Mouse (Mus musculus) thymus, postnatal 25 days (tissue): Measurements from ENCODE around the gene Phkb.

Experiments
- DNase-seq: peaks from one replicate; pipeline ENCODE4 v3.0.0; 2022

Gene Phkb

DNA sequence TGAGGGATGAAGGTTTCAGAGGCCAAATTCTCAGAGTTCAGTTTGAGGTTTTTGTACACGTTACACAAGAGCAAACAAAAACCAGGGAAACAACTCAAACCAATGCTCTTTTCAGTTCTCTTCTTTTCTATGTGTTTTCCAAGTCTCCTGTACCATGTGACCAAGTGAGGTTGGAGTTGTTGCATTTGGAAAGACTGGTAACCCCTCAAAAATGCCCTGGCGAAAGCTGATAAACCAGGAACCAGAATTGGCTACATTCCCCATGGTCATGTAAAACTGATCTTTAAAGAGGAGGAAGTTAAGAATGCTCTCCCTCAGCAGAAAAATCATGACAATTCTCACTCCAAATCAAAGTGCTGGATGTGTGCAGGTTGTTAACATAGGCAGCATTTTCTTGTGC, 117.6 kb downstream of the Phkb start:
- no peak for DNase-seq

DNA sequence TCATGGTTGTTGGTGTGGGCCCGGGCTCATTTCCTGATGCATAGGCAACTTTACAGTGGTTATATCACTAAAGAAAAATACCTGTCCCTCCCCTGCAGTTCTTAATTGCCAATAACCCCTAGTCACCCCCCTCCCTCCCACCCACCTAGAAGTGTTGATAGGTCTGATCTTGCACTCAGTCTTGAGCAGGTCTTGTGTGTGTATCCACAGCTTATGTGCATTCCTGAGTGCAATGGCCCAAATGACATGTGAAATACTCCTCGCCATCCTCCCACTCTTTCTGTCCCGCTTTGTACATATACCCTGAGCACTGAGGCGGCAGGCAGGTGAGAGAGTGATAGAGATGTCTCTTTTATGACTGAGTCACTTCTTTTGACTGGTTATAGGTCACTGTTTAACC, 119.1 kb downstream of the Phkb start:
- DNase-seq, result no peak

DNA sequence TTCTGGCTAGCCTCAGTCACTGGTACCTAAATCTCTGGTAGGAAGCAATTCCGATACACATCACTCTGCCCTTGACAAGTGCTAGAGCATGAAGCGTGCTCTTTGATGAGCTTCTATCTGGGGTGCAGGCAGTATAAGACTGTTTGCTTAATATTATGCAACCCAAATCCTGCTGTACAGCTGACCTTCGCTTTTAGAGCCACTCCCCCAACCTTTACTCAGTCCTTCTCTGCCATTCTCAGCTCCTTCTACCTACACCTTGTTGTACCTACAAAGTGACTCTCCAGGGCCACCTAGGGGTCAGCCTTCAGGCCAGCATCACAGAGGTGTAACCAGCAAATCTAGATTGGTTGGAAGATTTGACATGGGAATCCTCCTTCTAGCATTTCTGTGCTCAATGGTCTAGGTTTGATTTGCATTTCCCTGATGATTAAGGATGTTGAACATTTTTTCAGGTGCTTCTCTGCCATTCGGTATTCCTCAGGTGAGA, 136.9 kb downstream of the Phkb start:
- DNase-seq, result peak; percentile 4

DNA sequence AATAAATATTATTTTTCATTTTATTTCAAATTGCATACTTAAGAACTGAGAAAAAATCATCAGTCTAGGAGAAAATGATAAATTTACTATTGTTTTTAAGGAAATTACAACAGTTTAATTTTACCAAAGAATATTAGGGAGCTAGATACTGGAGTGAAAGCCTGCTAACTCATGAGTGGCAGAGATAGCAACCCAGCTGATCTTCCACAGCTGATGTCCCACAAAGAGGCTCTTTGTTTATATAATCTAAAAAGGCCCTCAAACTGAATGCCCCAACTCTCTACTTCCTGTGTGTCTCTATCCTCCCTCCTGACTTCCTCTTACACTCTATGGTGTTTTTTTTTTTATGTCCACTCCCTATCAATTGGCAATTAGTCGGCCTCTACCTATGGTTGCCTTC, 152.2 kb downstream of the Phkb start:
- DNase-seq, result no peak

DNA sequence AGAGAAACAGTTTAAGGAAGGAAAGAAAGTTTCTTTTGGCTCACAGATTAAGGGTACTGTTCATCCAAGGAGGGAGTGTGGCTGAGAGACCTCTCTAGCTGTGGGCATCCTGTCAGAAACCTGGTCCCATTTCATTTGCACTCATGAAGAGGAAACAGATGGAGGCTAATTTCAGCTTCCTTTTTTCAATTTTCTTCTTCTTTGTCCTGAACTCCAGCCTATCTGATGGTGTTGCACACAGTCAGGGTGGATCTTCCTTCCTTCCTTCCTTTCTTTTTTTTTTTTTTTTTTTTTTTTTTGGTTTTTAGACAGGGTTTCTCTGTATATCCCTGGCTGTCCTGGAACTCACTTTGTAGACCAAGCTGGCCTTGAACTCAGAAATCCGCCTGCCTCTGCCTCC, 152.9 kb downstream of the Phkb start:
- DNase-seq, result no peak

DNA sequence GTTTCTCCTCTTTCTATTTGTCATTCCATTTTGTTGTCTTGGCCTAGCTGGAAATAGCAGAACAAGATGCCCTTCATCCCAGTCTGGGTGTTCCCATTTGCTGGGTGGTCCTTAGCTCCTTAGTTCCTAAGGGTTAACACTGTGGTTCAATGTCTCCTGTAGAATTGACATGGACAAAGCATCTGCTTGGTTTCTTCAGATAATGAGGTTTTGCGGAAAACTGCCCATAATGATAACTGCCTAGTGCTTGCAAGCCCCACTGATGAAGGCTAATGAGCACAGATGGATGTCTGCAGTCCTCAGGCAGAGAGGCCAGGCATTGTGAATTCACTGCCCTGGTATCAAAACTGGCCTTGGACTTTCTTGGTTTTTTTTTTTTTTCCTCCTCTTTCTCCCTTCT, 155.2 kb downstream of the Phkb start:
- DNase-seq, result no peak

DNA sequence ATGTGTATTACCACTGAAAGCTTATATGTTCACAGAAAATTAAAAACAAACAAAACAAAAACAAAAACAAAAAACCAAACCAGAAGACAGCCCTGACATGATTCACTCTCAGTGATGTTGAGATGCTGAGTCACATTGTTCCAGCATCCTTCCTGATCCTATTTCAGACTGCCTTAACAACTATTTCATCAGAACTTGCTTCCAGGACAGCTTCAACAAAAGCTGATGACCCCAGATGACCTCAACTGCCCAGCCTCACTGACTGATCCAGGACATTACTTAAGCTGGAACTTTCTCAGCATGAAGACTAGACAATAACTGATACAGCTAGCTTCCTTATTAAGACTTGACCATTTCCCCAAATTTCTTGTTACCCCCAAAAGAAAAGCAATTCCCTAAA, 165.7 kb downstream of the Phkb start:
- DNase-seq, result no peak

DNA sequence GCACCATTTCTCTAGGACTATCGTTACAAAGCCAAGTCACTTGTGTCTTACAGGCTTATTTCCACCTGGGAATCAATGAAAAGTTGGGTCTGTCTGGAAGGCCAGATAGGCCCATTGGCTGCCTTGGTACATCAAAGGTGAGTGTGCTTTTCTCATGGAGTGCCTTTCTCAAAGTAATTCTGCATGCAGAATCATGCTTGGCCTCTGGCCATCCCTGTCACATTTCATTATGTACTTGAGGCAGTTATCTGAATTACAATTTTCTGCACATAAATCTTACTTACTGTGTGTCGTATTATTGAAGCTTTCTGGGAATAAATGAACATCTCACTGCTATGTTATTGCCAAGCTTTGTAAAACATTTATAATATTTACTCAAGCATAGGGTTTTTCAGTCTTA, 176.0 kb downstream of the Phkb start:
- DNase-seq, result no peak

DNA sequence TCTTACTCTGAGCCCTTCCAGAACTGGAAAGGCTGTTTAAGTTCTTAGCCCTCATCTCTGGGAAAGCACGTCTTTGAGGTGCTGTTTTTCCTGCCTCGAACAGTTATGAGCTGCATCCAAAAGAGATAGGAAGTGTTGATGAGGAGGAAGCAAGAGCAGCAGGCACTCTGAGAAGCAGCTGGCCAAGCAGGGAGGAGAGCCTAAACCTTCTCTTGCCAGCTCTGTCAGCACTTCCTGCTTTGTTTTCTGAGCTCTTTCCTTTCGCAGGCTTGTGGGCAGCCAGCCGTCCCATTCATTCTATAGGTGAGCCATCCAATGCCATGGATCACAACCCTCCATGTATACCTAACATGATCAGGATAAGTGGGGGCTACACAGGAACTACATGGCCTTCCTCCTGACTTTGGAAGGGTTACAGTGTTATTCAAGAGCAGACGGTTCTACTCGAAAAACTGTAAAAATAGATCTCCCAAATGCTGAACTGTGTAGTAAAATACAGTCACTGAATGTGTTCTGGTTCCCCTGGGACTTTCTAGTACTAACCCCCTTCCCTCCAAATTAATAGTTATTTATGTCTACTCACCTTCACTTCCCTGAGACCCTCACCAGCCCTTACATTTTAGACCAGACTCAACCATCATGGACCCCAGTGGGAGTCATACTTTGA, 188.0 kb downstream of the Phkb start:
- DNase-seq, result no peak

DNA sequence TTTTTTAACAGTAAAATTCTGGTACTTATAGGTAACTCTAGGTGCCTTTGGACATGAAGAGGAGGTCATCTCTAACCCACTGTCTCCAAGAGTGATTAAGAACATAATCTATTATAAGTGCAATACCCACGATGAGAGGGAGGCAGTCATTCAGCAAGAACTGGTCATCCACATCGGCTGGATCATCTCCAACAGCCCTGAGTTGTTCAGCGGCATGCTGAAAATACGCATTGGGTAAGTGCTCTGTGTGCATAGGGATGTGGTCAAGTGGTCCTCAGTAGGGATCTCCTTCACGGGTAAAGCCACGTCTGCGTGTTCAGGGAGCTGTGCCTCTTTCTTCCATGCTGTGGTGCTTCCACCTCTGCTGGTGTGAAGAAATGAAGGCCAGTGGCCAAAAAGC, 188.7 kb downstream of the Phkb start:
- DNase-seq, result no peak

DNA sequence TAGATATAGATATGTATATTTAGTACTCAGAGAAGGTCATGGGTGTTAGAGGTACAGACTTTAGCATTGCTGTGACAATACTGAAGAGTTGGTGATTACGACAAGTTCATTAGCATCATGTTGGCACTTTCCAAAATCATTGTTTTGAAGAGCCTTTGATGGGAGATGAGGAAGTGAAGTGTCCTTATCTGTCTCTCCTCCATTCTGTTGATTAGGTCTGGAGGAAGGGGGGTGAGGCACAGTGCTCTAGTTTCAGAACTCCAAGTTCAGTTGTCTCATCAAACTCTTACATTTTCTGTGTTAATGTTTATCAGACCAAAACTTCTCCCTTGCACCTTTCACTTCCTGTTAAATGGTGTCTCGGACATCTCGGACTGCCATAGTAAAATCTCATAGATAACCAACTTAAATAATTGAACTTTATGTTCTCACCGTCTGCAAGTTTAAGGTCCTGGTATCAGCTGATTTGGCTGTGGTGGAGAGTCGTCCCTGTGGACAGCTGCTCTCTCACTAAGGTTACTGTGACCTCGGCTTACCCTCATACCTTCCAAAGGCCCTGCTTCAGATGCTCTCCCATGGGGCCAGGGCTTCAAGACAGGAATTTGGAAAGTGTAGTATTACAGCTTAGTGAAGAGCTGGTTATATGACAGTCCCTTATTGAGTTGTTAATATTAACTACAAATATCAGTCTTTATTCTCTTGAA, 194.1 kb downstream of the Phkb start:
- no peak for DNase-seq

DNA sequence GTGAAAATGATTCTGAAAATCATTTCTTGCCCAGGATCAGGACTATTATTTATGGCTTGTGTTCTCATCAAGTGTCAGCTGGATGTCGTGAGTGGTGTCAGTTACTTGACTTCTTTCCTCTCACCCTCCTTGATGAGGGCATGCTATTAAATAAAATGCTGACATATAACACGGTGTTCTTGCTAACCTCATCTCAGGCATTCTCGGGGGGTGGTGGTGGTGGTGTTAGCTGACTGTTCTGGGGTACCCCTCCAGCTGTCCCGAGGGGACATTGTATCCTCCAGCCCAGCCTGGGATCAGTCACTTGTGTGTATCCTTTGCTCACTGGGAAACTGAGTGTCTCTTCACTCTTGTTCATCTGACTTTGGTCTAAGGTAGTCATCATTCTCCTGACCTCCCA, 194.6 kb downstream of the Phkb start:
- no peak for DNase-seq

DNA sequence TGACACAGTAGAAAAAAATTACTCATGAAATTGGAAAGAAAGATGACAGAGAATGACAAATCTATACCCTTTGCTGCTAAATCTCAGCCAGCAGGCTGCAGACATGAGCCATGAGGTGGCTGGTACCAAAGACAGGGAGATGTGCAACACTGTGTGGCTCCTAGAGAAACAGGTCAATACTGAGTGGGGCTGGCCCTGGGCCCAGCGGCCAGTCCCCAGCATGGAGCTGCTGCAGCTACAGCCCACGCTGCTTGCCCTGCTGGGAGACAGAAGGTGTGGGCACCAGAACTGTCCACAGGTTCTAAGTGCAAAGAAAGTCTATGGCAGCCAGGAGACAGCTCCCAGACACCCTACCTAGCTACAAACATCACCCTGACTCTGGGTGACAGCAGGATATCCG, 197.7 kb downstream of the Phkb start:
- DNase-seq, result no peak

DNA sequence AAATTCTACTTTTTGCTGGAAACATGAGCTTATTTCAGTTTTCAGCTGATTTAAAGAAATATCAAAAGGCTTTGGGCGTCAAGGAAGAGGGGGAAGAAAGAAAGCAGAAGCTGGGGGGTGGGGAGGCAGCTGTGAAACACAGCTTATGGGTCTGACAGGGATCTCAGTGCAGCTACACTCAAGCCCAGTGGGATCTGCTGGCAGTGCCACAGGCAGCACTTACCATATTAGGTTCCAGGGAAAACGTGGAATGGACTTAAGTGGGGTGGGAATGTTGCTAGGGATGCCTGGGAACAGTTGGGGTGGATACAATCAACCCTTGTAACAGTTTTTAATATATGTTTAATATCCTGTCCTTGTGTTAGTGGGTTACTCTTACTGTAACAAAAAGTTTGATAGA, 201.3 kb downstream of the Phkb start:
- no peak for DNase-seq

DNA sequence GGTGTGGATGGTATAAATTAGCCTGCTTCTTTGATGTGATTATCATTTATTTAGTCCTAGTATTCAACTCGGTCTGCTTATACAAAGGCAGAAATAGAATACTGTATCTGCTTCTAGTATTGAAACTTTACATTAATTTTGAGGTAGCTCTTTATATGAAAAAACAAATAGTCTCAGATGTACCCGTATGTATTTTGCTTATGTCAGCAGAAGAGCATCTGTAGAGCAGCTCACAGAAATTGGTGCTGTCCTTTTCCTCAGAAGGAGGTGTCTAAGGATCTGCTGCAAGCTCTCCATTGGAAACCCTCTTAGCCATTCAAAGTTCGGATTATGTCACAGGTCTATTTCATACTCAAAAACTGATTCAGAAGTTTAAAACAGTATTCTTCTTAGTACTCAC, 210.1 kb downstream of the Phkb start:
- no peak for DNase-seq

DNA sequence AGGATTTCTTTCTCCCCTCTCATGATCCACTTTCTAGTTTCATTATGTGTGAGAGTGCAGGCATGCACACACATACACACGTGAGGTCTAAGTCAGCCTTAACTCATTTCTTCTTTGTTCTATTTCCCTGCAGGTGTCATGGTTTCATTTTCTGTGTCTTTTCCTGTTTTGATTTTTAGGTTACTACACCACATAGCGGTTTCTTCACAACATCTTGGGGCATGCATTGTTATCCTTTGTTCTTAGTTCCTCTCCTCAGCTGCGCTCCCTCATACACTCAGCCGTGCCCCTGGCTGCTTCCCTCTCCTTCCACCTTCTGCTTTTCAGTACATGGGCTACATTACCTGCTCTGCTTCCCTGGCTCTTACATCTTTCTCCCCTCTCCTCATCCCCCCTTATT, 211.2 kb downstream of the Phkb start:
- peak; percentile 52 for DNase-seq

DNA sequence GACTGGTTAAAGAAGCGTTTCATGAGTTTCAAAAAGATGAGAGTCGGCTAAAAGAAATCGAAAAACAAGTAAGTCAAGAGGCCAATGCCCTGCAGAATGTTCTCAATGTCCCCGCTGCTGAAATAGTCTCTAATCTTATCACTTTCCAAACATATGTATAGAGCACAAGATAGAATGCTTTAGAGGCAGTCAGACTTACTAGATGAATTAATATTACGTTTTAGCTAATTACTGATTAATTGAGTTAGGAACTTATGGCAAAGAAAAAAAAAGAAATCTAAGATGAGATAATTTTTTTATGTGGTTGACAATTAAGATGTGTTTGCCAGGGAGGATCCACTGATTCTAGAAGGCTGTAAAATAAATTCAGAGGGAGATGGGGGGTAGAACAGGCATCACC, 217.9 kb downstream of the Phkb start:
- no peak for DNase-seq

DNA sequence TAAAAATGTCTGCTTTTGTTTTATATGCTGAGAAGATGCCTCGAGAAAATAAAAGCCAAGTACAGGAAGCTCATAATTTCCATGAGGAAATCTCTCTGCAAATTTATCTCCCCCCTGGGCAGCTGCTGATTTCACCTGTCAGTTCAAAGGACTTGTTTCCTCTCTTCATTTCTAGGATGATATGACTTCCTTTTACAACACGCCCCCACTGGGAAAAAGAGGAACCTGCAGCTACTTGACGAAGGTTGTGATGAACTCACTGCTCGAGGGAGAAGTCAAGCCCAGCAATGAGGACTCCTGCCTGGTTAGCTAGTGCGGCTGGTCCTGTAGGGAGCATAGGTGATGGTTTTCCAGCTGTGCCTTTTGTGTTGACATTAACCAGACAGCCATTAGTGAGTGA, 218.4 kb downstream of the Phkb start:
- DNase-seq, result peak; percentile 42

DNA sequence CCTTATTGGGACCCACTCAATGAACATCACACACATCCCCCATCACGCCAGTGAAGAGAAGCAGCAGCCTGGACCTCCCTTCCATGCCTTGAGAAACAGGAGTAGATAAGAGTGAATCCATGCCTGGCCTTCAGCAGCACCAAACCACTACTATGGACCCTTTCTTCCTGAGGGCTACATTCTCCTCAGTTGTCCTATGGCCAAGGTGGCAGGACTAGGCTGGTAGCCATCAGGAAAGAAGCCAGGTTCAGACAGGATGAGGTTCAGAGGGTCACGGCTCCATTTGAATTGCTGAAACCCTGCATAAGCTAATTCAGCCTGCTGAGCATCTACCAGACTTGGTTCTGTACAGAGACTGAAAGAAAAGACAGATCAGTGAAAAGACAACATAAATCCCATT, 222.7 kb downstream of the Phkb start:
- no peak for DNase-seq

DNA sequence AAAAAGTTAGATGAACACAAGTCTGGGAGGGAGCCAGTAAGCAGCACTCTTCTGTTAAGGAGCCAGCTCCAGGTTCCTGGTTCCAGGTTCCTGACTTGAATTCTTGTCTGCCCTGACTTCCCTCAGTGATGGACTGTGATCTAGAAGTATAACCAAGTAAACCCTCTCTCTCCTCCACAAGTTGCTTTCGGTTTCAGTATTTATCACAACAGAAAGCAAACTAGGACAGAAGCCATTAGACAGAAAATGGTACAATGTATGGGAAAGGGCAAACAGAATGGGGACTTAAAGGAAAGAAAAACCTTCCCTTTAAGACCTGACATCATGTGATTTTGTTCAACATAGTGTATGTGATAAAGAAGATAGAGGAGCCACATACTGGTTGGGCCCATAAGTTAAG, 238.7 kb downstream of the Phkb start:
- DNase-seq, result no peak

DNA sequence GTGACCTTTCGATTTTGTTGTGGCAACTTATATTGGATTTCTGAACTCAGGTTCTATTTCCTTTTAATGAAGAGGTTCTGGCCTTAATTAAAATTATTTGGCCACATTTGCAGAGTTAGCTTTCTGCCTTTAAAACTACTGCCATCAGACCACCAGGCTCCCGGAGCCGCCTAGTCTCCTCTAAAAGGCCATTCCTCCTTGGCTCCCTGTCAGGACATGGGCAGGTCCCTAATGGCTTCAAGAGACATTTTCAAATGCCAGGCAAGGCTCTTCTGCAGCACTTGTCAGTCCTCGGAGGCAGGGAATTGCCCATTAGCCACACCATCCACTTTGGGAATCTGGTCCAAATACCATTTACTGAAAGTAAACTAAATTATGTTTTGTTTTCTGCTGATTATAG, 242.6 kb downstream of the Phkb start:
- DNase-seq, result no peak

DNA sequence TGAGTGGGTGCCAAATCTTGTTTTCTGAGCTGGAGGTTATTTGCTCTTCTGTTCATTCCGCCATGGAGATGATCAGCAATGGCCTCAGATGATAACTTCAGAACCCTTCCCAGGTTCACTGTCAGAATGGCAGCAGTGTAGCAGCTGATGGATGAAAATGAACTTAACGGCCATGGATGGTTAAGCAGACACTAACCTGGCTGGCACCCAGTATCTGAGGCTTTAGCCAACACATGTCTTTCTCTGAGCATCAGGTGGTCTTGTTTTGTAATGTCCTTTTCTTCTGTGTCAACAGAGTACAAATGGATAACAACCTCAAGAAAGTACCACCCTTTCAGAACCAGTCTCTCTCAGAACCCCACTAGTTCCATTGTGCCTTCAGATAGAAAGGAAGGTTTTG, 246.0 kb downstream of the Phkb start:
- no peak for DNase-seq

DNA sequence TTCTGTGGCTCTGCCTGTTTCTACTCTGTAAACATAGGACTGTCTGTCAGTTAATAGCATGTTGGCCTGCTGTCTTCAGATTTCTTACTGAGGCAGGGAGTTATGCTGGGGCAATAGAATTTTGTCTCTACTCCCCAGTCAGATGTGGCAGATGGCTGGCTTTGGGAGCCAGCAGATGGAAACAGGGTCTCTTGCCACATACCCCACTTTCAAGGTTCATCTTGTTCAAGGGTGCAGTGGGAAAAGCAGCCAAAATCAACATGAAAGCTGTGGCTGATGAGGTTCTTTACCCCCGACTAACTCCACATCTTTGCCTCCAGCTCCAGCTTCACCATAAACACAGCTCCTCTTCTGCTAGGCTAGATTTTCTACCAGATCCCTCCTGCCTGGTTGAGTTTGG, 246.7 kb downstream of the Phkb start:
- no peak for DNase-seq

DNA sequence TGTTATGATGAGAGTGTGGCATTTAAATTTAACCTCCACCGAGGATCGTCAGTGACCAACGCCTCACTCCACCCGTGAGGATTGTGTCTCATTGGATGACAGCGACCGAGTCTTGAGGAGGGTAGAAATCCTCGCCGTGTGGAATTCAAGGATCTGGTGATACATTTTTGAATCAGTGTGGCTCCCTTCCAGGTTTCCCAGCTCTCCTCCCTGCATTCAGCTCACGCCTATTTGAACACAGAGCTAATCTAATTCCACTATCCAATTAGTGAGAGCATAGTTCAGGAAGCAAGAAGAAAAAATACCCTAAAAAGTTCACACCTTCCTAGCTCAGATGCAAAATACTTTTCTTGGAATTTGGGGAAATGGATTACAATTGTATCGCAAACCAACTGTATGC, 249.9 kb downstream of the Phkb start:
- no peak for DNase-seq
